Mouse (Mus musculus) liver, embryonic 12.5 days (tissue): ENCODE results near the gene Pcdh20. TPM values are rescaled to one million over a fixed set of nuclear protein-coding genes. Genes with fewer than 3 reads are reported as not detected.
A peak's percentile ranks its signal among the peaks of the same experiment; 100 is the strongest.

Experiments used
- ATAC-seq: fragments of 200-750 bp; cut with Nextera tagmentation; 2 replicates; pipeline ENCODE4 v1.8.0; 2017; ENCODE audit warnings: moderate number of reproducible peaks, mild to moderate bottlenecking, moderate library complexity
- H3K27ac ChIP-seq: fragments of 300-500 bp; sonication (generic); 2 replicates; pipeline ENCODE4 v1.5.1; 2016; ENCODE audit warnings: mild to moderate bottlenecking
- H3K27me3 ChIP-seq: fragments of 300-500 bp; sonication (generic); replicated peaks from 2 replicates; pipeline ENCODE4 v1.6.1; 2016; ENCODE audit warnings: mild to moderate bottlenecking, moderate library complexity
- H3K36me3 ChIP-seq: fragments of 300-500 bp; sonication (generic); 2 replicates; pipeline ENCODE4 v1.6.1; 2016; ENCODE audit warnings: mild to moderate bottlenecking, moderate library complexity
- H3K4me1 ChIP-seq: fragments of 300-500 bp; sonication (generic); 2 replicates; pipeline ENCODE4 v1.6.1; 2016
- H3K4me2 ChIP-seq: fragments of 300-500 bp; sonication (generic); 2 replicates; pipeline ENCODE4 v1.6.1; 2016; ENCODE audit warnings: mild to moderate bottlenecking, moderate library complexity
- H3K4me3 ChIP-seq: fragments of 300-500 bp; sonication (generic); 2 replicates; pipeline ENCODE4 v1.5.1; 2016; ENCODE audit warnings: mild to moderate bottlenecking, moderate library complexity
- H3K9ac ChIP-seq: fragments of 300-500 bp; sonication (generic); 2 replicates; pipeline ENCODE4 v1.6.1; 2016; ENCODE audit warnings: mild to moderate bottlenecking, moderate library complexity
- H3K9me3 ChIP-seq: fragments of 300-500 bp; sonication (generic); replicated peaks from 2 replicates; pipeline ENCODE4 v1.6.1; 2016; ENCODE audit warnings: mild to moderate bottlenecking, moderate library complexity
- WGBS: fragments of 180-500 bp; shearing (Covaris S2); methylation state at CpG from one replicate; pipeline ENCODE4 v1.1.7; 2016; ENCODE audit not compliant: insufficient replicate concordance; 5-methylcytosine and 5-hydroxymethylcytosine counted together
- polyA plus RNA-seq: library from polyadenylated mRNA; unstranded; fragments of >200 nt; fragmentation: Nextera tagmentation; extraction: Ambion mirVana; gene quantifications from 2 replicates; pipeline ENCODE4 v1.2.1, GENCODE M21; 2016

Pcdh20 gene
- 0.05 and 0.08 TPM in 2 replicates for polyA plus RNA-seq

DNA sequence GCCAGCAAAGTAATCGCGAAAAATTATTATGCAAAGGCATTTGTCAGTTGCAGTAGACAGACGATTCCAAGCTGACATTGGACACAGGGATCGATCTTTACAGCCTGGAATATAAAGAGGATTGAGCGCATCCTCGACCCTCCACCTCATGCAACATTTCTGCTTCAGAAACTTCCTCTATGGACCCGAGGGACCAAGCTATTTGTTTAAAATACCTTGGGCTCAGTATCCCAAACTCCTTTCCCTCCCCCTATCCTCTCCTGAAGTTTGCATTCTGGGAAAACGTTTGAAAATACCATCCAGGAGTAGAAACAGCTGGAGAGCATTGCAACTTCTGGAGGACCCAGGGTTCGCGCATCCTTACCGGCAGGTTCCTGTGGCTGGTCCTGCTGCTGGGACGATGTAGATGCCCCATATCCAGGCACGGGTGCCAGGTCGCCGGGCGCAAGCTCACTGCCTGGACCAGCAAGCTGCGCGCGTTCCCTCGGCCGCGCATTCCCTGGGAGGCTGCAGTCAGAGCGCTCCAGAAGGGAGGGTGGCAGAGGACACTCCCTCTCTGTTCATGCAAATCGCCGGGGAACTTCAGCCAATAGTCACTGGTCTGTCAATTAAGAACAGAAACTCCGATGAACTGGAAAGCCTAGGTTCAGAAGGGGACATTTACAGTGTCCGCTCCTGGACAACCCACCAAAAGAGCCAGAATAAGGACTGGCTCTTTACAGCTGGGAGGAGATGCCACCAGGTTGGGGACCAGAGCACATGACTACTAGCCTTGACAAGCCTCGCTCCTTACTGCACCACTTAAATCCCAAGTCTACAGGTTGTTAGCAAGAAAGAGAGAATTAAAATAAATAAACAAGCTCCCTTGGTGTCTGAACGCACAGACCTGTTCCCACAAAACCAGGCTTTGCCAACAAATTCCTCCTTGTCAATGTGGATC, at the start of gene Pcdh20:
TSS of gene Pcdh20 (minus strand) at position 902 of the 940 bp plus-strand sequence.
- WGBS: 5% methylated on average over 29 of the region's 29 CpGs
- Histone ChIP-seq H3K4me2 (peak within 1 kb of the TSS; percentile 50), H3K27me3 (peaks cover 33% of the 10 kb centered on the region; the same call in 1 of the 2 replicates), H3K9me3 (no peaks in the 10 kb centered on the region), H3K4me3 (peak within 1 kb of the TSS; percentile 27; the same call in 1 of the 2 replicates), H3K27ac (no peak within 1 kb of the TSS), H3K4me1 (no peaks in the 10 kb centered on the region), H3K9ac (no peak within 1 kb of the TSS), H3K36me3 (no peaks in the 10 kb centered on the region)
- ATAC-seq: 0 out of 2 replicates have a peak, but pooled peaks have one; percentile 30

DNA sequence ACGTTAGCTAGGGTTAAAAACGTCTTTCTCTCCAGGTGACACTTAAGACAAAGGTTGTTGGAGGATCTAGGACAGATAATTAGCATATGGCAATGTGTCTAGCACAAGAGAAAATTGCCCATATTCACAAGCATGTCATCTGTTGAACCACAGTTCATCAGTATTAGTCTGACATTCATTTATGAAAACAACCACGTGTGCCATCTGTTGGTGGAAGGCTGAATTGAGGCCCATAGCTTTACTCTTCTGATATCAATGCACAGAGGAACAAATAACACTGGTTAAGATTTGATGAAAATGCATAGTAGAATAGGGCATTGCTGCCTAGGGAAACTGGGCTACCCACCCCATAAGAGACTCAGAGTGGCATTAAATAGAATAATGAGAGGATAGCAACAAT, 8.7 kb upstream of the Pcdh20 start:
- H3K27ac ChIP-seq: no peak overlapping the region
- 33% methylated on average over 3 of the region's 3 CpGs for WGBS
- H3K9me3 ChIP-seq: no peaks in the 10 kb centered on the region
- no peaks in the 10 kb centered on the region for H3K4me1 ChIP-seq
- H3K4me3 ChIP-seq: no peak overlapping the region
- H3K4me2 ChIP-seq: no peak overlapping the region
- H3K27me3 ChIP-seq: no peaks in the 10 kb centered on the region
- no peak overlapping the region for H3K9ac ChIP-seq
- no peaks in the 10 kb centered on the region for H3K36me3 ChIP-seq
- no peak for ATAC-seq

- WGBS: 4% methylated on average over 9 of the region's 9 CpGs
- no peak overlapping the region for H3K4me3 ChIP-seq
- peak overlapping the region; percentile 37; the same call in 1 of the 2 replicates for H3K4me2 ChIP-seq
Observed at GRCm38 (mm10) chr14:88469956-88470355, 1.2 kb downstream of the Pcdh20 start.

DNA sequence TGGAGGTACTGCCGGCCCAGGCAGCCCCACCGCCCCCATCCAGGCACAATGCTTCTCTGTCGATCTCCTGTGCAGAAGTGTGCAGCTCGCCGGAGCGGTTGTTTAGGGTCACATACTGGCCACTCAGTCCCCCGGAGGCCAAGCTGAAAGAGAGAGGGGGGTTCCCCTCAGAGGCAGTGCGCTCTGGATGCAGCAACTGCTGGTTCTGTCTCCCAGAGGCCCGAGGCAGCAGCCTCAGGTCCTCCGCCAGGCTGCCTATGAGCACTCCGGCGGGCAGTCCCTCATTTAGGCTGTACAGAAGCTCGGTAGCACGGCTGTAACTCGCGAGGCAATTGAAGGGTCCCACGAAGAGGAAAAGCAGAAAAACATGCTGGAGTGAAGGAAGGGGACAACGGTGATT, 1.8 kb downstream of the Pcdh20 start:
- Histone ChIP-seq H3K27ac (no peak overlapping the region), H3K9me3 (no peaks in the 10 kb centered on the region), H3K4me3 (no peak overlapping the region), H3K4me1 (no peaks in the 10 kb centered on the region), H3K4me2 (peak overlapping the region; percentile 37), H3K36me3 (no peaks in the 10 kb centered on the region), H3K9ac (no peak overlapping the region), H3K27me3 (peaks cover 33% of the 10 kb centered on the region; the same call in 1 of the 2 replicates)
- WGBS: 5% methylated on average over 18 of the region's 18 CpGs
- no peak for ATAC-seq

More at GRCm38 (mm10) chr14:88469956-88470355, 1.2 kb downstream of the Pcdh20 start:
- H3K4me1 ChIP-seq: no peaks in the 10 kb centered on the region
- H3K9me3 ChIP-seq: no peaks in the 10 kb centered on the region
- no peak for ATAC-seq
- H3K9ac ChIP-seq: no peak overlapping the region
- H3K36me3 ChIP-seq: no peaks in the 10 kb centered on the region
- no peak overlapping the region for H3K27ac ChIP-seq
- H3K27me3 ChIP-seq: peaks cover 33% of the 10 kb centered on the region; the same call in 1 of the 2 replicates

DNA sequence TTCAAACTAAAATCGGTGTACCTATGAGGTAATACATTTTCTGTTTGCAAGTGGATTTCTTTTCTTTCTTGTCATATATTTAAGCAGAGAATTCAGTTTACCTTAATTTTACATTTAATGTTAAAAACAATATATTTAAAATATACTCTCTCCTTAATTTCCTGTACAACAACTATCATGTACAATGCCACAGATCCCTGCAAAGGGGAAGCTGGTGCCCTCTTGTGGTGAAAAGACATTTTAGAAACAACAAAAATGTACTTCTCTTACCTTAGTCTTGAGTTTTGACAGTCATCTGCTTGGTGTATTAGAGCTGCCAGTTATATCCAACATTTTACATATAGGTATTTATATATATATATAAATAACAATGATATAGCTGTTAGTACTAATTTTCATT, 4.8 kb downstream of the Pcdh20 start:
- H3K4me2 ChIP-seq: no peak overlapping the region
- no peak overlapping the region for H3K4me3 ChIP-seq
- no peaks in the 10 kb centered on the region for H3K36me3 ChIP-seq
- no peak overlapping the region for H3K9ac ChIP-seq
- WGBS: 79% methylated on average over 1 of the region's 1 CpGs
- no peaks in the 10 kb centered on the region for H3K9me3 ChIP-seq
- H3K4me1 ChIP-seq: no peaks in the 10 kb centered on the region
- H3K27me3 ChIP-seq: peaks cover 33% of the 10 kb centered on the region; the same call in 1 of the 2 replicates
- H3K27ac ChIP-seq: no peak overlapping the region
- ATAC-seq: no peak

GRCm38 (mm10) chr14:88464356-88464755, 6.8 kb downstream of the Pcdh20 start:
- Histone ChIP-seq H3K4me1 (no peaks in the 10 kb centered on the region), H3K4me3 (no peak overlapping the region), H3K27me3 (peaks cover 15% of the 10 kb centered on the region; the same call in 1 of the 2 replicates), H3K9me3 (no peaks in the 10 kb centered on the region), H3K36me3 (no peaks in the 10 kb centered on the region), H3K27ac (no peak overlapping the region), H3K9ac (no peak overlapping the region), H3K4me2 (no peak overlapping the region)
- no peak for ATAC-seq
- WGBS: 41% methylated on average over 1 of the region's 1 CpGs

- Histone ChIP-seq H3K4me3 (no peak overlapping the region), H3K9ac (no peak overlapping the region), H3K36me3 (no peaks in the 10 kb centered on the region), H3K4me1 (no peaks in the 10 kb centered on the region), H3K9me3 (no peaks in the 10 kb centered on the region), H3K27me3 (peaks cover 6% of the 10 kb centered on the region; the same call in 1 of the 2 replicates), H3K4me2 (no peak overlapping the region), H3K27ac (no peak overlapping the region)
- 74% methylated on average over 2 of the region's 2 CpGs for WGBS
- no peak for ATAC-seq
Observed at GRCm38 (mm10) chr14:88463357-88463756, 7.8 kb downstream of the Pcdh20 start.

DNA sequence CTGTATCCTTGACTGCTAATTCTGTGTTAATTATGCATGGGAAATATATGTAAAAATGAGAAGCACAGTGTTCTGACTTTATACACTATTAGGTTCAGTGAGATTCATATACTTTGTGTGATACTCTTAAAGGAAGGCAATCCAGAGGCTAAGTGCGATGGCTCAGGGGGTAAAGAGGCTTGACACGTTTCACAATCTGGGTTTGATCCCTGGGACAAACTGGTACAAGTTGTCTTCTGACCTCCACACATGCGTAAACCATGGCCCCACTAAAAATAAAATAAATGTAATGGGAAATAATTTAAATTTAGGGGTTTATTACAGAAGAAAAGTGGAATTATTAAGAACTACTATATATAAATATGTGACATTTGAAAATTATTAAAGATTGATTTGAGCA, 8.3 kb downstream of the Pcdh20 start:
- no peaks in the 10 kb centered on the region for H3K36me3 ChIP-seq
- H3K4me3 ChIP-seq: no peak overlapping the region
- no peak overlapping the region for H3K9ac ChIP-seq
- no peaks in the 10 kb centered on the region for H3K9me3 ChIP-seq
- H3K4me1 ChIP-seq: no peaks in the 10 kb centered on the region
- H3K27me3 ChIP-seq: peaks cover 2% of the 10 kb centered on the region; the same call in 1 of the 2 replicates
- H3K27ac ChIP-seq: no peak overlapping the region
- no peak overlapping the region for H3K4me2 ChIP-seq
- 62% methylated on average over 3 of the region's 3 CpGs for WGBS
- no peak for ATAC-seq

DNA sequence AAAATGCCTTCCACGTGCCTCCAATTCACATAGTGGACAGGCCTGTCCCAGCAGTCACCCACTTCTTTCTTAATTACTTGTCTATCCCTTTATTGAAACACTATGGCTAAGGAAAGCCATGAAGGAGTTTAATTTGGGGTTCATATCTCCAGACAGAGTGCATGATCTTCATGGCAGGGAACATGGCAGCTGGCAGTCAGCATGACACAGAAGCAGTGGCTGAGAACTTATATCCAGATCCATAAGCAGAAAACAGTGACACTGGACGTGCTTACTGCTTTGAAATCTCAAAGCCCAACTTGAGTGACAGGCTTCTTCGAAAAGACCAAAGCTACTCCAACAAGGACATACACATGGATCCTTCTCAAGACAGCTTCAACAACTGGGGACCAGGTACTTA, 10.5 kb downstream of the Pcdh20 start:
- Histone ChIP-seq H3K27ac (no peak overlapping the region), H3K9me3 (no peaks in the 10 kb centered on the region), H3K4me2 (no peak overlapping the region), H3K4me3 (no peak overlapping the region), H3K9ac (no peak overlapping the region), H3K36me3 (no peaks in the 10 kb centered on the region), H3K4me1 (no peaks in the 10 kb centered on the region), H3K27me3 (no peaks in the 10 kb centered on the region)
- 59% methylated on average over 3 of the region's 3 CpGs for WGBS
- no peak for ATAC-seq

- Histone ChIP-seq H3K36me3 (no peaks in the 10 kb centered on the region), H3K9ac (no peak overlapping the region), H3K4me1 (no peaks in the 10 kb centered on the region), H3K4me3 (no peak overlapping the region), H3K27me3 (no peaks in the 10 kb centered on the region), H3K9me3 (no peaks in the 10 kb centered on the region), H3K27ac (no peak overlapping the region), H3K4me2 (no peak overlapping the region)
- WGBS: 58% methylated on average over 5 of the region's 5 CpGs
- ATAC-seq: no peak
Observed at GRCm38 (mm10) chr14:88443304-88443703, 27.9 kb downstream of the Pcdh20 start.

DNA sequence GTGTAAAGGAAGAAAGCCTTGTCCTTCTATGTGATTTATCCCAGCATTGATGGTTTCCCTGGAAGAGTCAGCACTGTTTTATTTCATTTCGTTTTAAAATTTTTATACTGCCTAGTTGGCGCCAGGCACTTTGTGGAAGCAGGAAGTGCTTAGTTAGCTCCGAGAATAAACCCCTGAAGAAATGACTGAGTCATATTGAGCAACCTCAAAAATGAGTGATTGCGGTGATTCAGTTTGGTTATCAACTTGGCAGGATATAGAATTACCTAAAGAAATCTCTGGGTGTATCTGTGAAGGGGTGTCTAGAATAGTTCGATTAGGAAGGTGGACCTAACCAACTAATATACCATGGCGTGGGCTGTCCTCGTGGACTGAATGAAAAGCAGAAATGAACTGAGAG, 41.8 kb downstream of the Pcdh20 start:
- Histone ChIP-seq H3K4me1 (no peaks in the 10 kb centered on the region), H3K4me2 (no peak overlapping the region), H3K36me3 (no peaks in the 10 kb centered on the region), H3K4me3 (no peak overlapping the region), H3K27ac (no peak overlapping the region), H3K9me3 (no peaks in the 10 kb centered on the region), H3K27me3 (no peaks in the 10 kb centered on the region), H3K9ac (no peak overlapping the region)
- no peak for ATAC-seq
- 72% methylated on average over 7 of the region's 7 CpGs for WGBS

DNA sequence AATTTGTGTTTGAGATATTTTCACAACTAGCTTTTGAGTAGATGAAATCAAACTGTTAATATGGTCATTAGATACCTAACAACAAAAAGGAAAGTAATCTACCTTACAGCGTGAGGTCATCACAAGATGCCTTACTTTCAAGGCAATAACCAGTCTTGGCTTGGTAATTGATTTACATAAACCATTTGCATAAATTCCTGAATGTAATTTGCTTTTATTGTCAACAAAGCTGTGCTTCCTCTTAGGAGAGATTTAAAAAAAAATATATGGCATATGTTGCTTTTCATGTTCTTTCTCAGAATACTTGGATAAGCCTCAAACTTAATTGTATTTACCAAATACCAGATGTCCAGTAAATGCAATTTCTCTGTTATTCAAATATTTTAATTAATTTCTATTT, 43.8 kb downstream of the Pcdh20 start:
- no peak for ATAC-seq
- Histone ChIP-seq H3K9me3 (no peaks in the 10 kb centered on the region), H3K9ac (no peak overlapping the region), H3K4me3 (no peak overlapping the region), H3K4me2 (no peak overlapping the region), H3K36me3 (no peaks in the 10 kb centered on the region), H3K27ac (no peak overlapping the region), H3K4me1 (no peaks in the 10 kb centered on the region), H3K27me3 (no peaks in the 10 kb centered on the region)
- WGBS: 61% methylated on average over 1 of the region's 1 CpGs
